Mouse (Mus musculus) embryonic stem cell, embryonic (primary cell): ENCODE data around the gene Ephb1.

Experiments used
- CTCF ChIA-PET, 4 experiments: fragments of 300-600 bp in 2 of 4; fragments of 350-600 bp in 2 of 4; sonication (Branson Sonifier 250); formaldehyde crosslinking; loops; one replicate each; lab custom pipeline; 2022; ENCODE audit warnings: inconsistent platforms in 2 of 4; lab: Charles Lee
- POLR2A ChIA-PET, 4 experiments: fragments of 300-600 bp in 2 of 4; fragments of 350-600 bp in 2 of 4; sonication (Branson Sonifier 250); formaldehyde crosslinking; loops; one replicate each; lab custom pipeline; 2022; ENCODE audit warnings: antibody characterized with exemption in 4 of 4, inconsistent platforms in 1 of 4; lab: Charles Lee

Ephb1 gene

DNA sequence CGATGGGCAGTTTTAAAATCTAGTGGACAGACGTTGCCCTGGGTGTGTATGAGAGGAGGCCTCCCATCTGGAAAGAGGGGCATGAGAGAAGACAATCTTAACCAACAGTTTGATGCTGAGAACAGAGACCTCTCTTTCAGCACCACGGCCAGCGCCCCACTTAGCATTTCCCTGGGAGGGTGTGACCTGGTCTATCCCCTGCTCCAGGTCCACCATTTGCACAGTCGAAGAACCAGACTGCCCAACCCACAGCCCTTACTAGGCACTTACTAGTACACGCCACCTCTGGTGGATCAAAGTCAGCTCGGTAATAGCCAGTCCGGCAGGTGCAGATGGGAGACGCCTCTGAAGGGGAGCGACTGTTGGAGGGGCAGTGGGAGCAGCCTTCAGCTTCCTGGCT lies 287.9 kb downstream of the Ephb1 start:
- CTCF ChIA-PET, result no interaction called here
- POLR2A ChIA-PET, result no interaction called here

DNA sequence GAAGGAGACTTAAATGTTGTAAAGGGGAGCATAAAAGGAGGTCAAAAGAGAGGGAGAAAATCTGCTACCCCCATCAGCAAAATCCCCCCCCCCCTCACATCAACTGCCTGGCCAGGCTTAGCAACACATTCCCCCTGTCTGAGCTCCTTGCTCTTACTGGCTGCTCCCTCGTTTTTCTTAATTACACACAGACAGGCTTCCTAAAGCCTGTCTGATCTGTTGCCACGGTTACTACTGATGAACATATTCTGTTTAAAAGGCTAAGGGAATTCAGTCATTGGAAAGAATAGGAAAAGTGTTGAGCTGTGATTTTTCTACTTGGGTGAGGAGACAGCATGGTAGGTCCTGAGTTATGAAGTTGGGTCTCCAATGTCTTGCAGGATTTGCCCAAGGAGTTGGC lies 308.6 kb downstream of the Ephb1 start:
- POLR2A ChIA-PET, result no interaction called here
- CTCF ChIA-PET, result no interaction called here

DNA sequence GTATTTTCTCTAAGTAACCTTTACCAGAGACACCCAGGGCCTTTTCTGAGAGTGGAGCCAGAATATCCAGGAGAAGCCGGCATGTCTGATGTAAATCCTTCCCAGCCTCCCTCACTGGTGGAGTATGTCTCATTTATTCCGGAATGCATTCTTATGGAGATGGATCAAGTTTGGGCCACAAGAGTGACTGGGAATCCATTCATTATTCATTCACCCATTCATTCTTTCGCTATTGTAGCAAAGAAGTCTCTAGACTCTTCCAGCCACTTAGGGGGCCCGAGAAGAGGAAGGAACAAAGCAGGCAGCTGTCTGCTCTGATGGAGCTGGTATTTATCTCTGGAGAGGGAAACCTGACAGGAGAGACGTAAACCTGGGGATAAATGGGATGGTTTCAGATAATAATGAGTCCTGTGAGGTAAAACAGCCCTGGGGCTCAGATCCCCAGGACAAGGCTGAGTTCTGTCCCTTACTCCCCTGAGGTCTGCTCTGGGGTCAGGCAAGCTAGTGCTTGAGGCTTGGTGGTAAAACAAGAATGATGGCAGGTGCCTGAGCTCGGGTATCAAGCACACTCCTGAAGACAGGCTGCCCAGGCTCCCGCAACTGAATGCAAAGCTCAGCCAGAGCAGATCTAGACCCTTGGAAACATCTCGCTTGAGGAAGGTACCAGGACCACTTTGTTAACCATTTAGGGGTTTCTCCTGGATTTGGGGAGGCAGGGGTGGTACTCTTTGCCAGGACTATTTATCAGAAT lies 309.2 kb downstream of the Ephb1 start:
- ChIA-PET CTCF (no interaction called here), POLR2A (no interaction called here)

DNA sequence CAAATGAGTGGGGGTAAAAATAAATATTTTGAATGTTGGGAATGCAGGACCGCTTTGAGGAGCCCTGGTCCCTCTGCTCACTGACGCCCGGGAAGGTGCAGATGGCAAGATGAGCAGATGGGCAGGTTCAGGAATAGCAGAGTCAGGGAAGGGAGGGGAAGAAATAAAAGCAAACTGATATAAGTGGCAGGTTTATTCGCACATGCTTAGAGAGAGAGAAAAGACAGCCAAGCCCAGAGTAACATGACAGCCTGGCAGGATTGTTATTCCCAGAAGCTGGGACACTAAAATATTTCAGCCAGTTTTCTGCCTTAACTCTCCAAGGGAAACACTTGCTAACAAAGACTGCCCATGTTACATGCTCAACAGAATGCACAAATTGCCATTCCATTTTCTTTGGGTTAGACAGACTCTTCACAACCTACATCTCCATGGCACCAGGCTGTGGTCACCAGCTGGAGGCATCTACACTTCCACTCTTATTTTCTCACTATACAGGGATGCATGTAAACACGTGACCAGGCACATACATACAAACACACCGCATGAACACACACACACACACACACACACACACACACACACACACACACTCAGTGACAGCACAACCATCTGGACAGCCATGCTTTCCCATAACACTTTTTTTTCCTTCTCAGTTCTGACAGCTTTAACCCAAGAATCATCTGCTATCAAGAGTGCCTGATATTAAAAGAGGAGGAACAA lies 315.3 kb downstream of the Ephb1 start:
- ChIA-PET POLR2A (no interaction called here), CTCF (no interaction called here)

DNA sequence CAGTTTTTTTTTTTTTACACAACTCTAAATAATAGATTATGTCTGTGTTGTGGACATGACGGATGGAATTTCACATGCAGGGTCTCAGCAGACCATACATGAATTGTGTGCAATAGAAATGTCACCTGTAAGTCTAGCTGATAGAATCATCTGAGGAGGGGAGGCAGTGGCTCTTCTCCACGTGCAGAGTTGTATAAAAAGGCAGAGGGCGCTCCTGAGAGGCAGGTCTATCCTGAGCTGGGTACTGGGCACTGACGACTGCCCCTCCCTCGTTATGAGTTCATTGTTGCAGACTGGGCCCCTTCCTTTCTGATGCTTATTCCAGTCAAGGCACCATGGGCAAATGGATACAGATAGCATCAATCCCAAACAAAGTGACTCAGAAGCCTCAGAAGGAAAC lies 318.4 kb downstream of the Ephb1 start:
- POLR2A ChIA-PET, result no interaction called here
- CTCF ChIA-PET, result interaction anchor here in 1 of 4 experiments (1.1 kb wide), 1 partner anchor 318 kb away, joined by 3 read pairs; the partner anchor contains the start of gene Ephb1

DNA sequence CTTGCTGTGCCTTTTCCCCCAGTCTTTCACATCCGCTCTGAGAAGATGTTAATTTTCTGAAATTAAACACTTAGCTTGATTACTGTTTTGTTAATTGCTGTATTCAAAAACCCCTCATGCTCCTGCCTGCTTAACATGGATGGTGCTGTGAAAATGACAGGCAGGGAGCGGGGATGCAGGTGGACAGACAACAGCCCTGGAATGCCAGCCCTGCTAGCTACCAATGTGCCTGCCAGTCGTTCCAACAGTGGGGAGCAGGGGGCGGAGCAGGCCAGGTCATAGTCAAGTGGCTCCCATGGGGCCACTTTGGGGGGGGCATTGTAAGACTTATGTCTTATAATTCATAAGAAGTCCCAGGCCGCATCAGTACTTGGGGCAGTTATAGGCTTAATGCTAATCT lies 321.3 kb downstream of the Ephb1 start:
- POLR2A ChIA-PET, result no interaction called here
- CTCF ChIA-PET, result no interaction called here

DNA sequence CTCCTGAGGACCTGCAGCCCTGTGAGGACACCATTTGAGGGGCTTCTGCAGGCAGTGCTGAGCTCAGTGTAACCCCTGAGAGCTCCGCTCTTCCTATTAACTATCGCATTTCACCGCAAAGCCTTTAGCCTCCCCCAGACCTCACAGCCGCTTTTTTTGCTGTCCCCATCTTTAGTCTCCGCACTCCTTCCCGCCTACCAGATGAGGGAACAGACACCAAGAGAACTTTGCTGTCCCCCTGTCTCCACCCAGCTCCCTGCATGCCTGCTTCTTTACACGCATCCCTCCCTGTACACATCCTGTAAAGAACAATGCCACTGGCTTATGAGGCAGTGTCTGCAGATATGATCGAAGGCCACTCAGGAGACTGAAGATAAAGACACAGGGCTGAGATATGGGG lies 322.1 kb downstream of the Ephb1 start:
- CTCF ChIA-PET, result no interaction called here
- POLR2A ChIA-PET, result no interaction called here

DNA sequence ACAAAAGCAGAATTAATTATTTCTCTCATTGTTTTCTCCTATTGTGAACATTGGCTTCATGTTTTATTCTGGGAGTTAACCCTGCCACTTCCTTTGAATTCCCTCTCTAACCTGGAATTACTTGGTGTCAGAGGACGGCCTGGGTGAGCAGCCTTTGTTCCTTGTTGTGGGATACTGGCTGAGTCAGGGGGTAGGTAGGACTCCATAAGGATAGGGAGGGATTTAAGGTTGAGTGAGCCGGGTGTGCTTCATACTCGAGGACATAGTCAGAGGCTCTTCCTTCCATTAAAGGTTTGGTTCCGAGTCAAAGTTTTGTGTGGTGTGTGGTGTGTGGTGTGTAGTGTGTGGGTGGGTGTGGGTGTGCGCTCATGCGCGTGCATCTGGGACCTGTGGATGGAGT lies 324.8 kb downstream of the Ephb1 start:
- CTCF ChIA-PET, result no interaction called here

DNA sequence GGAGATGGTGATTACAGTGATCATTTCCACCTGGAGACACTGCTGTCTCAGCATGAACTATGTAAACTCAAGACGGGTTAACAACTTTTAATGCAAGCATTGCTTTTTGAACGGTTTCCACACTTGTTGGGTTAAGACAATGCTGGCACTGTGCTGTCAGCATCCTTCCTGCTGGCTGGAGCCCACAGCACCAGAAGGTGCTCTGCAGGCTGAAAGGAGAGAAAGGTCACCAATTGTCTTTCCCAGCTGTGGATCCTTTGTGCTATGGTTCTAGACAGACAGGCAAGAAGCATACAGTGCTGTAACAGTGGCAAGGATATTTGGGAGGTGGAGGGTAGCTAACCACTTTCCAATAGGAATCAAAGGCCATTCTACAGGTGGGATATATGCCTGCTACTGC lies 328.4 kb downstream of the Ephb1 start:
- ChIA-PET CTCF (no interaction called here), POLR2A (no interaction called here)

More for the DNA sequence above, 324.8 kb downstream of the Ephb1 start:
- POLR2A ChIA-PET, result no interaction called here

DNA sequence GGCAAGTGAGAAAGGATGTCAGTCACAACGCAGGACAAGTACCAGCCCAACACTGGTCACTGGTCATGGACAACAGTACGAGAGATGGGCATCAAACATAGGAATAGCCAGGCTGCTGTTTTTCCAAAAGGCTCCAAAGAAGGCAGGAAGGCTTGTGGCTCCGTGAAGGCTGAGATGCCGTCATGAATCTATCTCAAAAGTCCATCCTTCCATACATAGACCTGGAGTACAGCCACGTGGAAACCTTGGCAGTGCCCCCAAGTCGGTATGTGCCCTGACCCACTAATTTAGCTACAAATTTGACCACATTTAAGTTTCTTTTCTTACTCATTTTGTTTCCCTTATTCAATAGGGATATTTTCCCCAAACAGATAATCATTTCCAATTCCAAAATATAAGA lies 329.4 kb downstream of the Ephb1 start:
- CTCF ChIA-PET, result no interaction called here

DNA sequence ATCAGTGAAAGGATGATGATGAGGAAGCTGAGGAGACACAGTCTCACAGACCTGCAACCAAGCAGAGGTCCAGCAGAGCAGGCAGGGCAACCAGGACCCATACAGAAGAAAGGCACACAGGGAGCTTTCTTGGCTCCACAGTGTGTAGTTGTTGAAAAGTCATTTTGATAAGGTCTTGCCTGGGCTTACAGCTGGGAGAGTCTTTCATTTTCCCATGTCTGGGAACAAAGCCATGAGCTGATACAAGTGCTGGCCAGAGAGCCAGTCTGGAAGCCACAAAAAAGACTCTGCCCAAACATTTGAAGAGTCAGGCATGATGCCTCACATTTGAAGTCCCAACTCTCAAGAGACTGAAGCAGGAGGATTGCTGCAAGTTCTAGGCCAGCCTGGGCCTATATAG lies 339.0 kb downstream of the Ephb1 start:
- CTCF ChIA-PET, result interaction anchor here in 1 of 4 experiments (0.6 kb wide), 1 partner anchor 702 kb away, joined by 6 read pairs; no protein-coding TSS in a partner anchor
- POLR2A ChIA-PET, result no interaction called here

More for the DNA sequence above, 329.4 kb downstream of the Ephb1 start:
- POLR2A ChIA-PET, result no interaction called here

DNA sequence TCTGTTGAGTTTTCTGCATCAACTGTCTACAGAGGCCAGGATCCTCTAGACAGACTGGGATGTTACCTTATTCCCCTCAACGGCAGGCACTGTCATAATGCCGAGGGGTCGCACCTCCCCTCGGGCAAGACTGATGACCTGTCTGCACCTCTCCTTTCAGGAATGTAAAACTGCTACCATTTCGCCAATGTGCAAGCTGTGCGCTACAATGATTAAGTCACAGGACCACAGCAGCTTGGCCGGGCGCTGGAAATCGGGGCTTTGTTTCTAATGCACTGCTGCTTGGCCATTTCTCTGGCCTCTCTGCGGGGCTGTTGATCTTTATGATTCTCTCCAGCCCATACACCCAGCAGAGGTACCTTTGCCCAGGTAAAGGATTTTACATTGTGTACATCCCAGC lies 346.8 kb downstream of the Ephb1 start:
- CTCF ChIA-PET, result interaction anchor here in 1 of 4 experiments (0.6 kb wide), 1 partner anchor 166 kb away, joined by 4 read pairs; no protein-coding TSS in a partner anchor
- POLR2A ChIA-PET, result interaction anchor here in 1 of 4 experiments (0.9 kb wide), 1 partner anchor 12 kb away, joined by 3 read pairs; no protein-coding TSS in a partner anchor

DNA sequence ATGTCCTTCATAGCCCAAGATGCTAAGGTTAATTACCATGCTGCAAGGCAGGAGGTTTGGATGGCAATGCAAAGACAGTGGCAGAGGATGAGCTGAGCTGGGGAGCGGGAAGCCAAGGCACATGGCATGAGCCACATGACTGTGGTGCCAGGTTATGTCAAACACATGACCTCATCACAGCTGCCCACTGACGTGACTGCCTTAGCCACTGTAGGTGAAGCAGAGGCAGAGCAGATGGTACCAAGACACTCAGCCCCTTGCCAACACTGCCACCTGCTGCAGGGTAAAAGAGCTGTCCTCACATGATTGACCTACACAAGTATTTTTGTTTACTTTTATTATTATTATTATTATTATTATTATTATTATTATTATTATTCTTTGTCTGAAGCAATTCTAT lies 348.0 kb downstream of the Ephb1 start:
- CTCF ChIA-PET, result no interaction called here

DNA sequence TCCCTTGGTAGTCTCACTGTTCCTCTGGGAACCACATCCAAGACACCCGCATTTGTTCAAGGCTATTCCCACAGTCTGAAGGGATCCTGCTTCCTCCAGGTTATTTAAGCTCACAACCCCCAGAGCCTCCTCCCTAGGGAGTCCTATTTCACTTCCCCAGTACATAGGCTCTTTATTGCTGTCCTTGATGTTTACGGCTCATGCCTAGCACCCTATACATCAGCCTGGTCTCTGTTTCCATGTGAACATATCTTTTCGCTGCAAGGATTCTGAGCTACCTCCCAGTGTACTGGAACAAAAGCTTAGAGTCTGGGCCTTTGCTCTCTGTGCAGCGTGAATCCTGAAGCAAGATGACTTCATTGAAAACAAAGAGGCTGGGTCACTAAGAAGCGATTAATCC lies 351.6 kb downstream of the Ephb1 start:
- CTCF ChIA-PET, result no interaction called here
- POLR2A ChIA-PET, result no interaction called here

More for the DNA sequence above, 348.0 kb downstream of the Ephb1 start:
- POLR2A ChIA-PET, result interaction anchor here in 1 of 4 experiments (0.6 kb wide), 1 partner anchor 936 kb away, joined by 7 read pairs; no protein-coding TSS in a partner anchor

DNA sequence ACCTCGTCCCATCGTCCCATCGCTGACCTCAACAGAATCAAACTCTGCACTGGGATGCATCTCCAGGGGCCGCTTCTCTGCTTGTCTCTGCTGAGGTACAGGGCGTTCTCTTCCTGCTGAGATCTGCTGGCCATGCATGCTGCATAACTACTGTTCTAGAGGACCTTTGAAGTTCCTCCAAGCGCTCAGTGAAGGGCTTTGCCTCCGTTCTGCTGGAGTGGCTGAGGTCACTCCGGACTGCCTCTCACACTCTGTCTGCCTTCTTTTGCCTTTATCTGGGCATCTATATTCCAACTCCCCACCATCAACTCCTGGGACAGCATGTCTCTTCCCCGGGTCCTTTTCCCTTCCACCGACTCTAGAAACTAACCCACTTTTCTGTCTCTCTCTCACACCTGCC lies 352.3 kb downstream of the Ephb1 start:
- ChIA-PET POLR2A (interaction anchor here in 1 of 4 experiments (0.6 kb wide), 1 partner anchor 497 kb away, joined by 4 read pairs; no protein-coding TSS in a partner anchor), CTCF (interaction anchor here in 1 of 4 experiments (0.6 kb wide), 1 partner anchor 77 kb away, joined by 3 read pairs; no protein-coding TSS in a partner anchor)

DNA sequence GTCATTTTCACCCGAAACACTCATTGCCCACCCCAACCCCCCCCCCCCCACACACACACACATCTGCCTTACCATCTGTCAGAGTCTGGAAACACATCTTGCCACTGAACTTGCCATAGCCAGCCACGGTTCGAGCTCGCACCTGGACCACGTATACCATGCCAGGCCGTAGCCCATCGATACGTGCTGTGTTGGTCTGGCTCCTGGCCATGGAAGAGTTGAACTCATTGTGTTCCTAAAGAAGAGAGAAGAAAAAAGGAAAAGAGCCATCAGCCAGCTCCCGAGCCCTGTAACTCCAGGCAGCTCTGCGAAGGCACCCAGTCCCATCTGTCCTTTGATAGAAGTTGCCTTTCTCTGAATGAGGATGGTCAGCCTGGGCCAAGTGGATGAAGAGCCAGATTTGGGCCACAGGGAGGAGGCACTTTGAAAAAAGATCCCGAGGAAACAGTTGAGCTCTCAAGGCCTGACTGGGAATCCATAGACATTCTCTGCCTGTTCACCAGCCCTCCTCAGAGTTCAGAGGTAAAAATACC lies 352.8 kb downstream of the Ephb1 start:
- CTCF ChIA-PET, result interaction anchor here in 1 of 4 experiments (0.6 kb wide), 1 partner anchor 77 kb away, joined by 3 read pairs; no protein-coding TSS in a partner anchor
- POLR2A ChIA-PET, result interaction anchor here in 1 of 4 experiments (0.6 kb wide), 1 partner anchor 498 kb away, joined by 4 read pairs; no protein-coding TSS in a partner anchor

DNA sequence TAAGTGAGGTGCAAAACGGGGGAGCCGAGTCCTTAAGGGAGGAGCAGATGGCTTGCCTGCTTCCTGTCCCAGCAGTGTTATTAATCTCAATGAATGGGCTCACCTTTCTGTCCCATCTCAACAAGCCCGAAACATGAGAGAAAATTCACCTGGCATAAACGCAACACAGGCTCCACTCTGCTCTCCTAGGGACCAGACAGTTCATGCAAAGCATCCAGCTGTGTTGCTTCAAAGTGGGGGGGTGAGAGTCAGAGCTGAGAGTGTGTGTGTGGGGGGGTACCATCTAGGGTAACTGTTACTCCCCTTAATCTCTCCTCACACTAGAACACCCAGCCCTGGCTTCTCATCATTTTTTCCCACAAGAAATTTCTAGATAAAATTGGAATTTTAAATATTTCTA lies 354.8 kb downstream of the Ephb1 start:
- CTCF ChIA-PET, result no interaction called here
- POLR2A ChIA-PET, result no interaction called here

DNA sequence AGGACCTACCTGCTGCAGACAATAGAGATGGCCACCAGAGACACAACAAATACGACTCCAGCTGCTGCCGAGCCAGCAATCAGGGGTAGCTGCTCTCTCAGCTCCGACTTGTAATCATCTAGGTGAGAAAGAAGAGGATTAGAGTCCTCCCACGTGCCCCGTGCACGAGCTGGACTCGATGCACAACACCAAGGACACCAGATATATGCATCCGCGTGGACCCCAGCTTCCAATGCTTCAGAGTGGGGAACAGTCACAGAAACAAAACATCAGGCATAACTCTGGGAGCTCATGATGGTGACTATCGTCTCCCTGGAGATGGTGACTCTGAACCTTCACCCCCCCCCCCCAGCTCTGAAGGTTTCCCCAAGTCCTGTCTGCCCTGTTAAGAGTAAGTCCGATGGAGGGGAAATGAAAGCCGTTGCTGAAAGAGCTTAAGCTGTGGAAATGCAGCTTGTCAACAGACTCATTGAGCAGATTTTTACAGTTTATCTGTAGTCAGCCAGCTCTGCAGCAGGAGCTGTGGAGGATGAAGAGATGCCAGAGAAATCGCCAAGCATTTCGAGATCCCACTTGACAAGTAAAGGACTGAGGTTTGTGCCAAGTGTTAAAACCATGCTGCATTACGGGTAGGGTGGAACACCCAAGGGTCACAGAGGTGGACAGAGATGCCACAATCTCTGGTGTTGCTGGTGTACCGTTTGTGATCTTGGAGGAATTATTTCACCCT lies 357.6 kb downstream of the Ephb1 start:
- CTCF ChIA-PET, result interaction anchor here in 1 of 4 experiments (0.6 to 0.7 kb wide), 3 partner anchors 501 to 1080 kb away, joined by 5 to 6 read pairs (median 6); no protein-coding TSS in a partner anchor
- POLR2A ChIA-PET, result interaction anchor here in 1 of 4 experiments (0.7 kb wide), 1 partner anchor 407 kb away, joined by 4 read pairs; no protein-coding TSS in a partner anchor

DNA sequence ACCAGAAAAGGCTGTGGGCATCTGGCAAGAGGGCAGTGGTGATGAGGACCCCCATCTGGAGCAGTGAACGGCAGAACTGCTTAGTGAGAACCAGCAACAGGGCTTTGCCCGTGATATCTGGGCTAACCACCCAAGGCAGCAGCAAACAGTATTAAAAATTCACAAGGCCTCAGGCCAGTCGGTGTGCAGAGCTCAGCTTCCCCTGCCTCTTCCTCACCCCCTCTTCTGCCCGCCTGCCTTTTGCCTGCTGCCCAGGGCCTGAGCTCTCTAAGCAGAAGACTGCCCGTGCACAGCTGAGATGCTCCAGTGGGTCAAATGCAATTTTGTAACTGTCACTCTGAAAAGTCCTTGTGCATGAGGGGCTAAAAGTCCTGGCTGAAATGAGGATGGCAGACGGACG lies 358.3 kb downstream of the Ephb1 start:
- ChIA-PET POLR2A (interaction anchor here in 1 of 4 experiments (0.7 kb wide), 1 partner anchor 408 kb away, joined by 4 read pairs; no protein-coding TSS in a partner anchor), CTCF (interaction anchor here in 1 of 4 experiments (0.7 kb wide), 1 partner anchor 500 kb away, joined by 5 read pairs; no protein-coding TSS in a partner anchor)
